Mouse (Mus musculus) embryo, embryonic 10 days (tissue): ENCODE data around the gene Tsga8.

Source experiments
- DNase-seq: peaks from one replicate; pipeline ENCODE4 v3.0.0-alpha.2; 2015; ENCODE audit warnings: low spot score

Tsga8 gene

DNA sequence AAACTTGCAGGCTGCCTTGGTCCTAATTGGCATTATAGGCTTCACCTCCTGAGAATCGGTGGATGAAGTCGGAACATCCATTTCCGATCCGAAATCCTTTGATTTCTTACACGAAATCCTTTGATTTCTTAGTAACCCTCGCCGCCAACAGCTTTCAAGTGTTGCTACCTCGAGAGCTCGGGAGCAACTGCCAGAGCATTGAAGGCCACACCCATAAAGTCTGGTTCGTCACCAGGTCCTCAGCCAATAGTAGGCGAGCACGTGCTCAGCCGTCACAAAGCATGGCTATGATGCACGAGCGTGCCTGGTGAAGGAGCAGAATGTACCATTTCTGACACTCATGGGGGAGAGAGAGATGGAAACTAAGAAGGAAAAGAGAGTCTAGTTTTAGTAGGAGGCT is at the start of gene Tsga8:
Gene Tsga8, minus strand, starts transcription at position 327 of the 400 bp plus-strand sequence.
- no peak for DNase-seq
